Mouse (Mus musculus) E14TG2a.4 (cell line): ENCODE measurements around the gene Hal.

ENCODE experiments used
- CTCF ChIP-seq: conservative IDR thresholded peaks from 2 replicates; pipeline ENCODE4 v1.5.1; 2014; ENCODE audit warnings: low read length
- NANOG ChIP-seq: IDR thresholded peaks from 2 replicates; pipeline ENCODE4 v1.6.1; 2014; ENCODE audit warnings: borderline replicate concordance, low read length, mixed read lengths
- POU5F1 ChIP-seq: IDR thresholded peaks from 2 replicates; pipeline ENCODE4 v1.6.1; 2014; ENCODE audit warnings: low read length, borderline replicate concordance

GRCm38 (mm10) chr10:93508383-93508970, 19.9 kb downstream of the Hal start:
- TF ChIP-seq CTCF (no peak), POU5F1 (no peak), NANOG (no peak)
